Mouse (Mus musculus) embryonic facial prominence, embryonic 12.5 days (tissue): Measurements from ENCODE around the gene Gmppb. TPM values are rescaled to one million over a fixed set of nuclear protein-coding genes. Genes with fewer than 3 reads are reported as not detected.

ENCODE experiments used
- ATAC-seq: fragments of 200-750 bp; cut with Nextera tagmentation; 2 replicates; pipeline ENCODE4 v1.8.0; 2017; ENCODE audit not compliant: insufficient number of reproducible peaks, insufficient read depth, low FRiP score, low TSS enrichment
- H3K27ac ChIP-seq: fragments of 300-500 bp; sonication (generic); 2 replicates; pipeline ENCODE4 v1.5.1; 2016; ENCODE audit warnings: mild to moderate bottlenecking
- H3K27me3 ChIP-seq: fragments of 300-500 bp; sonication (generic); 2 replicates; pipeline ENCODE4 v1.6.1; 2016; ENCODE audit warnings: mild to moderate bottlenecking, moderate library complexity
- H3K36me3 ChIP-seq: fragments of 300-500 bp; sonication (generic); 2 replicates; pipeline ENCODE4 v1.6.1; 2016; ENCODE audit warnings: mild to moderate bottlenecking
- H3K4me1 ChIP-seq: fragments of 300-500 bp; sonication (generic); 2 replicates; pipeline ENCODE4 v1.6.1; 2016
- H3K4me2 ChIP-seq: fragments of 300-500 bp; sonication (generic); replicated peaks from 2 replicates; pipeline ENCODE4 v1.6.1; 2016; ENCODE audit warnings: mild to moderate bottlenecking, moderate library complexity
- H3K4me3 ChIP-seq: fragments of 300-500 bp; sonication (generic); 2 replicates; pipeline ENCODE4 v1.5.1; 2016; ENCODE audit warnings: mild to moderate bottlenecking
- H3K9ac ChIP-seq: fragments of 300-500 bp; sonication (generic); 2 replicates; pipeline ENCODE4 v1.6.1; 2016; ENCODE audit warnings: mild to moderate bottlenecking, moderate library complexity
- H3K9me3 ChIP-seq: fragments of 300-500 bp; sonication (generic); 2 replicates; pipeline ENCODE4 v1.6.1; 2016; ENCODE audit warnings: mild to moderate bottlenecking, moderate library complexity
- WGBS: fragments of 180-500 bp; shearing (Covaris S2); methylation state at CpG from one replicate; pipeline ENCODE4 v1.1.7; 2016; 5-methylcytosine and 5-hydroxymethylcytosine counted together
- microRNA-seq: library from miRNA; unstranded; fragments of <30 nt; microRNA quantifications from one replicate; pipeline ENCODE4, GENCODE M21; 2017
- polyA plus RNA-seq: library from polyadenylated mRNA; unstranded; fragments of >200 nt; fragmentation: Nextera tagmentation; extraction: Ambion mirVana; gene quantifications from 2 replicates; pipeline ENCODE4 v1.2.1, GENCODE M21; 2016

Gmppb gene
- polyA plus RNA-seq, 1 experiment from 2014 or later, result 25.1 TPM

DNA sequence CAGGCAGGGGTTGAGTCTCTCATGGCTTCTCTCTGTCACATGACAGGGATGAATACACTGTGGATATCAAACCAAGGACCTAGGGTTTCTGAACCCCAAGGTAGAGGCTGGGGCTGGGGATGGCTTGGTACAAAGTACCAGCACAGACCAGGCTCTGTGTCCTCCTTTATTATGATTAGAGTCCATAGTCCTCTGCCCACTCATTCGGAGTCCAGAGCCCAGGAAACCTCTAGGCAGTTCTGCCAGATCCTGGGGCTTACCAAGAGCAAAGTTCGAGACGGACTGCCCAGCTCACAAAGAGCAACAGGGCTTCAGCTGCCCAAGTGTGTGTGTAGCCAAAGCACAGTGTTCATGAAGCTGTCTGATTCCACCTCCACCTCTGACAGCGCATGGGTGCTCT, 36.2 kb downstream of the Gmppb start:
- Histone ChIP-seq H3K36me3 (peaks cover 63% of the 10 kb centered on the region), H3K9ac (no peak overlapping the region; the same call in 1 of the 2 replicates), H3K4me2 (no peak overlapping the region), H3K27ac (no peak overlapping the region), H3K4me1 (no peaks in the 10 kb centered on the region; the same call in 1 of the 2 replicates), H3K27me3 (peaks cover 40% of the 10 kb centered on the region), H3K4me3 (no peak overlapping the region), H3K9me3 (no peaks in the 10 kb centered on the region)
- 94% methylated on average over 4 of the region's 4 CpGs for WGBS
- no peak for ATAC-seq

DNA sequence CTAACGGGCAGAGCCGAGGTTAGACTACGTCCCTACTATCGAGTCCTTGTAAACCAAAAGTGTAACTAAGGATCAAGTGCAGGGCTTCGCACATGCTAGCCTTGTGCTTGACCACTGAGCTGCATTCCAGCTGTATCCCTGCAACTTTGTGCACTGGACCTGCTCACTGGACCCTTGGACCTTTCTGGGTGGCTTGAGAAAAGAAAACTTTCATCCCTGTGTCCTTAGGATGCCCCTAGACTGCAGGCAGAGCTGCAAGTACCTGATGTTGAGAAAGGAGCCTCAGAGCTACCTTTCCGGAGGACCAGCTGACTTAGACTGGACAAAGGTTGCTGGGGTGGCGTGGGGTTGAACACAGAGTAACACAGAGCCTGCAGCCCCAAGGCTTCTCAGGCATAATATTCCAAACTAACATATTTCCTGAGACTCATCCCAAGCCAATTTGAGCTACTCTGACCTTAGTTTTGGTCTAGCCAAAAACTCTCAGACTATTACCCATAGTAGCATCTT, 41.6 kb downstream of the Gmppb start:
- WGBS, result 95% methylated on average over 7 of the region's 7 CpGs
- no peaks in the 10 kb centered on the region for H3K9me3 ChIP-seq
- no peak overlapping the region for H3K27ac ChIP-seq
- peaks cover 70% of the 10 kb centered on the region for H3K36me3 ChIP-seq
- no peak overlapping the region for H3K4me2 ChIP-seq
- no peak overlapping the region for H3K9ac ChIP-seq
- no peaks in the 10 kb centered on the region for H3K27me3 ChIP-seq
- peaks cover 12% of the 10 kb centered on the region; the same call in 1 of the 2 replicates for H3K4me1 ChIP-seq
- ATAC-seq, result no peak
- H3K4me3 ChIP-seq, result no peak overlapping the region

GRCm38 (mm10) chr9:108093586-108093985, 44.5 kb downstream of the Gmppb start:
- 70% methylated on average over 10 of the region's 10 CpGs for WGBS
- Histone ChIP-seq H3K9me3 (no peaks in the 10 kb centered on the region), H3K36me3 (peaks cover 41% of the 10 kb centered on the region), H3K27me3 (no peaks in the 10 kb centered on the region), H3K9ac (peak overlapping the region; percentile 64; the same call in 1 of the 2 replicates), H3K4me2 (peak overlapping the region; percentile 96), H3K4me1 (peaks cover 12% of the 10 kb centered on the region; the same call in 1 of the 2 replicates), H3K27ac (no peak overlapping the region), H3K4me3 (peak overlapping the region; percentile 71)
- ATAC-seq, result no peak

DNA sequence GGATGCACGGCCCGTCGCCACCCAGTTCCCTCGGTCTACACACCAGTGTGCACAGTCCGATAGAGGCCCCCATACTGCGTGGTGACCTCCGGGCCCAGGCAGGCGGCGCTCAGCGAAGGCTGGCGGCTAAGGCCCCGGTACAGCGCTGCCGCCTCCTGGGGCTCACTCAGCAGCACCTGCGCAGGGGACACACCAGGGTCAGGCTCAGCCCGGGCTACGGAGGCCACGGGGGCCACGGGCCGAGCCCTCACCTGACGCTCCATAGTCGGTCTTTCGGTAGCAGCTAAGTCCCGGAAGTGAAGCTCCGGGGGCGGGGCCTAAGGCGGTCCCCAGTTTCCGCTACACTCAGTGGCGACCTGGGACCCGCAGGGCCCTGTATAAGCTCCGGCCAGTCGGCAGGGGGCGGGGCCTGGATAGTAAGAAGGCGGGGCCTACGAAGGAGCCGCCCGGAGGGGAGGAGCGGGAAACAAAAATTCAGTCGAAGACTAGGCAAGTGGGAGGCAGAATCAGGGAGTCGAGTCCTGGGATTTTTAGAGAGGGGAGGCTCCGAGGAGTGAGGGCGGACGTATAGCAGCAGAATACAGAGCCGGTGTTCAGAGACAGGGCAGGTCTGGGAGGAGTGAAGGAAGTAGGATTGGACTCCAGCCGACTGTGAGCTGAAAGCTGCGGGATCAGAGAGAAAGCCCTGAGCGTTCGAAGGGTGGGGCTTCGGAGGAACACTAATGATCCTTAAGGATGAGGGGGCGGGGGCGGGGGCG, 45.3 kb downstream of the Gmppb start, which contains the start of gene Apeh:
Apeh (minus strand) TSS at position 423 of the 758 bp plus-strand sequence.
- WGBS, result 1% methylated on average over 52 of the region's 52 CpGs

GRCm38 (mm10) chr9:108094998-108095411, 46.0 kb downstream of the Gmppb start:
- ATAC-seq, result 0 out of 2 replicates have a peak, but pooled peaks have one; percentile 12
- peak overlapping the region; percentile 96 for H3K4me2 ChIP-seq
- no peaks in the 10 kb centered on the region for H3K27me3 ChIP-seq
- peak overlapping the region; percentile 71 for H3K4me3 ChIP-seq
- peaks cover 12% of the 10 kb centered on the region; the same call in 1 of the 2 replicates for H3K4me1 ChIP-seq
- H3K27ac ChIP-seq, result peak overlapping the region; percentile 86
- WGBS, result under 1% methylated on average over 16 of the region's 16 CpGs
- peak overlapping the region; percentile 64 for H3K9ac ChIP-seq
- peaks cover 27% of the 10 kb centered on the region for H3K36me3 ChIP-seq
- H3K9me3 ChIP-seq, result no peaks in the 10 kb centered on the region

More for the DNA sequence above, 45.3 kb downstream of the Gmppb start, which contains the start of gene Apeh:
- peak; percentile 94 for ATAC-seq
- peaks cover 12% of the 10 kb centered on the region; the same call in 1 of the 2 replicates for H3K4me1 ChIP-seq
- peak within 1 kb of the TSS; percentile 64 for H3K9ac ChIP-seq
- H3K27ac ChIP-seq, result peak within 1 kb of the TSS; percentile 86
- no peaks in the 10 kb centered on the region for H3K27me3 ChIP-seq
- H3K9me3 ChIP-seq, result no peaks in the 10 kb centered on the region
- H3K4me3 ChIP-seq, result peak within 1 kb of the TSS; percentile 71
- peaks cover 33% of the 10 kb centered on the region for H3K36me3 ChIP-seq
- peak within 1 kb of the TSS; percentile 96 for H3K4me2 ChIP-seq

- H3K9ac ChIP-seq, result no peak overlapping the region
- H3K27ac ChIP-seq, result no peak overlapping the region; the same call in 1 of the 2 replicates
- H3K36me3 ChIP-seq, result peaks cover 22% of the 10 kb centered on the region
- no peaks in the 10 kb centered on the region for H3K9me3 ChIP-seq
- no peaks in the 10 kb centered on the region for H3K27me3 ChIP-seq
- ATAC-seq, result no peak
- H3K4me2 ChIP-seq, result peak overlapping the region; percentile 96
- peaks cover 12% of the 10 kb centered on the region; the same call in 1 of the 2 replicates for H3K4me1 ChIP-seq
- WGBS, result 13% methylated on average over 3 of the region's 3 CpGs
- H3K4me3 ChIP-seq, result peak overlapping the region; percentile 71
These were observed 46.5 kb downstream of the Gmppb start for GRCm38 (mm10) chr9:108095518-108095917.

- H3K27ac ChIP-seq, result no peak overlapping the region
- WGBS, result 62% methylated on average over 10 of the region's 10 CpGs
- peaks cover 15% of the 10 kb centered on the region for H3K36me3 ChIP-seq
- H3K4me2 ChIP-seq, result peak overlapping the region; percentile 96; the same call in 1 of the 2 replicates
- no peak overlapping the region for H3K4me3 ChIP-seq
- no peak overlapping the region for H3K9ac ChIP-seq
- ATAC-seq, result no peak
- no peaks in the 10 kb centered on the region for H3K27me3 ChIP-seq
- peaks cover 12% of the 10 kb centered on the region; the same call in 1 of the 2 replicates for H3K4me1 ChIP-seq
- no peaks in the 10 kb centered on the region for H3K9me3 ChIP-seq
These were observed 47.1 kb downstream of the Gmppb start for GRCm38 (mm10) chr9:108095949-108096712.

GRCm38 (mm10) chr9:108099619-108100018, 50.6 kb downstream of the Gmppb start:
- Histone ChIP-seq H3K4me2 (no peak overlapping the region), H3K9me3 (no peaks in the 10 kb centered on the region), H3K27me3 (no peaks in the 10 kb centered on the region), H3K4me1 (peaks cover 9% of the 10 kb centered on the region), H3K27ac (no peak overlapping the region), H3K9ac (no peak overlapping the region), H3K4me3 (no peak overlapping the region), H3K36me3 (no peaks in the 10 kb centered on the region)
- 87% methylated on average over 8 of the region's 8 CpGs for WGBS
- no peak for ATAC-seq

Small RNA genes within 50 kb of the gene (microRNA-seq; reads per million reads assigned to microRNA genes)
- gene Mir7088, result not detected

Other genes with a start within 250 kb of the Gmppb start
- gene Rbm6, start 176.0 kb upstream of the Gmppb start, polyA plus RNA-seq, result 103 and 110 TPM in 2 replicates
- 11.3 and 14.1 TPM in 2 replicates for gene Mon1a, start 161.1 kb upstream of the Gmppb start, polyA plus RNA-seq
- gene Mst1r, start 142.4 kb upstream of the Gmppb start, polyA plus RNA-seq, result 2.8 and 3.6 TPM in 2 replicates
- gene Actl11, start 120.8 kb upstream of the Gmppb start, polyA plus RNA-seq, result not detected in 2 replicates
- gene Camkv, start 113.6 kb upstream of the Gmppb start, polyA plus RNA-seq, result 7.0 and 7.5 TPM in 2 replicates
- gene Traip, start 99.1 kb upstream of the Gmppb start, polyA plus RNA-seq, result 29.4 and 29.6 TPM in 2 replicates
- gene Uba7, start 73.7 kb upstream of the Gmppb start, polyA plus RNA-seq, result 24.6 and 25.0 TPM in 2 replicates
- gene Gm20661, start 66.2 kb upstream of the Gmppb start, polyA plus RNA-seq, result 8.8 and 11.0 TPM in 2 replicates
- gene Inka1, start 63.4 kb upstream of the Gmppb start, polyA plus RNA-seq, result 97.0 and 98.9 TPM in 2 replicates
- 14.6 and 16.2 TPM in 2 replicates for gene Cdhr4, start 56.7 kb upstream of the Gmppb start, polyA plus RNA-seq
- 0.51 and 0.85 TPM in 2 replicates for gene Gm20662, start 52.9 kb upstream of the Gmppb start, polyA plus RNA-seq
- 82.2 and 85.6 TPM in 2 replicates for gene Ip6k1, start 46.7 kb upstream of the Gmppb start, polyA plus RNA-seq
- gene Amigo3, start 3.9 kb downstream of the Gmppb start, polyA plus RNA-seq, result 3.1 and 4.2 TPM in 2 replicates
- gene Mst1, start 31.2 kb downstream of the Gmppb start, polyA plus RNA-seq, result 0.29 and 0.31 TPM in 2 replicates
- 34.5 and 38.2 TPM in 2 replicates for gene Rnf123, start 34.1 kb downstream of the Gmppb start, polyA plus RNA-seq
- 54.7 and 55.0 TPM in 2 replicates for gene Apeh, start 45.4 kb downstream of the Gmppb start, polyA plus RNA-seq
- 1.1 and 1.5 TPM in 2 replicates for gene Bsn, start 141.1 kb downstream of the Gmppb start, polyA plus RNA-seq
- 52.4 and 53.7 TPM in 2 replicates for gene Dag1, start 214.7 kb downstream of the Gmppb start, polyA plus RNA-seq
- gene Nicn1, start 241.2 kb downstream of the Gmppb start, polyA plus RNA-seq, result 53.0 and 54.9 TPM in 2 replicates
- 17.4 and 17.5 TPM in 2 replicates for gene Amt, start 247.6 kb downstream of the Gmppb start, polyA plus RNA-seq